Mouse (Mus musculus) kidney, postnatal 10 days (tissue): ENCODE data around the gene Acoxl.

ENCODE experiments used
- DNase-seq: peaks from one replicate; pipeline ENCODE4 v3.0.0; 2021; ENCODE audit warnings: mixed read lengths

Acoxl gene

GRCm38 (mm10) chr2:127838576-127838975 lies at the start of gene Acoxl:
TSS of gene Acoxl (plus strand) at chr2:127838876.
- DNase-seq, result no peak

GRCm38 (mm10) chr2:127789138-127789537 lies 49.5 kb upstream of the Acoxl start:
- peak; percentile 18 for DNase-seq

GRCm38 (mm10) chr2:127789651-127790270 lies 48.9 kb upstream of the Acoxl start:
- DNase-seq, result no peak

- DNase-seq, result peak; percentile 92
These were observed 46.6 kb upstream of the Acoxl start, which contains the start of gene Mtln for GRCm38 (mm10) chr2:127791919-127792603. TSS of gene Mtln (minus strand) at chr2:127792488.

GRCm38 (mm10) chr2:127831401-127832102 lies 7.1 kb upstream of the Acoxl start, which contains the start of gene Bub1:
TSS of gene Bub1 (minus strand) at chr2:127831865.
- peak; percentile 98 for DNase-seq

GRCm38 (mm10) chr2:127832103-127832832 lies 6.4 kb upstream of the Acoxl start:
- DNase-seq, result no peak

GRCm38 (mm10) chr2:127832833-127833190 lies 5.9 kb upstream of the Acoxl start:
- no peak for DNase-seq

GRCm38 (mm10) chr2:127839425-127839824 lies 749 bp downstream of the Acoxl start:
- no peak for DNase-seq

GRCm38 (mm10) chr2:127841402-127841801 lies 2.7 kb downstream of the Acoxl start:
- DNase-seq, result no peak

- no peak for DNase-seq
These were observed 3.7 kb downstream of the Acoxl start for GRCm38 (mm10) chr2:127842421-127842820.

- no peak for DNase-seq
These were observed 6.8 kb downstream of the Acoxl start for GRCm38 (mm10) chr2:127845346-127845982.

- DNase-seq, result no peak
These were observed 7.3 kb downstream of the Acoxl start for GRCm38 (mm10) chr2:127846008-127846407.

GRCm38 (mm10) chr2:127846571-127846970 lies 7.9 kb downstream of the Acoxl start:
- no peak for DNase-seq

- DNase-seq, result no peak
These were observed 11.7 kb downstream of the Acoxl start for GRCm38 (mm10) chr2:127850371-127850770.

GRCm38 (mm10) chr2:127854332-127854991 lies 15.8 kb downstream of the Acoxl start:
- DNase-seq, result peak; percentile 84

- DNase-seq, result no peak
These were observed 25.7 kb downstream of the Acoxl start for GRCm38 (mm10) chr2:127864381-127864780.

GRCm38 (mm10) chr2:127881063-127881462 lies 42.4 kb downstream of the Acoxl start:
- DNase-seq, result no peak

- peak; percentile 93 for DNase-seq
These were observed 50.8 kb downstream of the Acoxl start for GRCm38 (mm10) chr2:127889432-127889831.

- DNase-seq, result no peak
These were observed 51.3 kb downstream of the Acoxl start for GRCm38 (mm10) chr2:127889979-127890378.

- peak; percentile 59 for DNase-seq
These were observed 51.9 kb downstream of the Acoxl start for GRCm38 (mm10) chr2:127890526-127890925.

GRCm38 (mm10) chr2:127891056-127891455 lies 52.4 kb downstream of the Acoxl start:
- DNase-seq, result no peak

GRCm38 (mm10) chr2:127894890-127895289 lies 56.2 kb downstream of the Acoxl start:
- no peak for DNase-seq
